Mouse (Mus musculus): ENCODE data around the gene Dupd1. TPM values are rescaled to one million over a fixed set of nuclear protein-coding genes. Genes with fewer than 3 reads are reported as not detected.

Dupd1 gene
- polyA plus RNA-seq, 1 experiment: 6.3 TPM

DNA sequence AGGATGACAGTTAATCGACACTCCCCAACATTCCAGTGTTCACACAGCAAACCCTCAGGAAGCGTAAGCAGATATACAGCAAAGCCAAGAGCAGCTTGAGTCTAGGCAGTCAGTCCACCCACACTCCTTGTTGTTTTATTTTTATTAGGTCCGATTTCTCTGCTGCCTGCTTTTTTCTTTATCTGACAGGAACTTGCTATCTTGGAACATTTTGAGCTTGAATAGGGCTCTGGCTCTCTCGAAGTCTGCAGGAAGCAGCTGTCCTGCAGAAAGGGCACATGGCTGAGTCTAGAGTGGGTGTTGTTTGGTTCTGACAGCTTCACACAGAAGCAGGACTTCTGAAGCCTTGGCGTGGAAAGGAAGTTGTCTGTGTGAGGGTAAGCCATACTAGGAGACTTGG is 11.1 kb downstream of the Dupd1 start:
- no peaks in the 10 kb centered on the region for H3K27me3 ChIP-seq (ENCODE audit: control insufficient read depth, insufficient read depth, low read length)
- H3K36me3 ChIP-seq (ENCODE audit: control insufficient read depth, insufficient read depth, low read length): no peaks in the 10 kb centered on the region
- H3K4me1 ChIP-seq (ENCODE audit: control insufficient read depth, insufficient read depth, low read length): peaks cover 16% of the 10 kb centered on the region
- H3K4me3 ChIP-seq (ENCODE audit: control insufficient read depth, low read depth, low read length): peak overlapping the region; percentile 69
- peak overlapping the region; percentile 75 for H3K27ac ChIP-seq (ENCODE audit: control insufficient read depth, insufficient read depth, low read depth, low read length)
- TF ChIP-seq POLR2A (IDR thresholded peaks at IDR 0.05; ENCODE audit: control insufficient read depth, low read depth, low read length): no peak
- TF ChIP-seq CTCF (IDR thresholded peaks at IDR 0.05; ENCODE audit: control insufficient read depth, insufficient read depth, insufficient replicate concordance, low read depth, low read length): no peak

DNA sequence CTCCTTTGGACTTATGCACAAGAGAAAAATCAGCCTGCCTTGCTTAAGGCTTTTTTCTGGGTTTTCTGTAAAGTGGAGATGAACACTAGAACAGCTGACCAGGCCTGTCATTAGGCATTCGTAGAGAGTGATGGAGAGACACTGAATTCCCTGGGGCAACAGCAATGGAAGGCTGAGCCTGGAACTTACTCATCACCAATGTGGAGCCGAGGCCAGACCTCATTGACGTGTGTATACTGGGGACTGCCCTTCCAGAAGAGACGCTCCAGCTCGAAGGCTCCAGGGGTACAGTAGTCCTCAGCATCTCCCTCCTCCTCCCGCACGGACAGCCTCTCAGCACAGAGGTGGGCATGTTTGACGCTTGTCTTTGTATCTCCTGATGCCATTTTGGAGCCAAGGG is 11.7 kb downstream of the Dupd1 start:
- peak overlapping the region; percentile 67 for H3K27ac ChIP-seq (ENCODE audit: control insufficient read depth, insufficient read depth, low read depth, low read length)
- H3K4me3 ChIP-seq (ENCODE audit: control insufficient read depth, low read depth, low read length): peak overlapping the region; percentile 69
- peaks cover 16% of the 10 kb centered on the region for H3K4me1 ChIP-seq (ENCODE audit: control insufficient read depth, insufficient read depth, low read length)
- H3K27me3 ChIP-seq (ENCODE audit: control insufficient read depth, insufficient read depth, low read length): no peaks in the 10 kb centered on the region
- TF ChIP-seq POLR2A (IDR thresholded peaks at IDR 0.05; ENCODE audit: control insufficient read depth, low read depth, low read length) (no peak), CTCF (IDR thresholded peaks at IDR 0.05; ENCODE audit: control insufficient read depth, insufficient read depth, insufficient replicate concordance, low read depth, low read length) (no peak)
- H3K36me3 ChIP-seq (ENCODE audit: control insufficient read depth, insufficient read depth, low read length): no peaks in the 10 kb centered on the region

DNA sequence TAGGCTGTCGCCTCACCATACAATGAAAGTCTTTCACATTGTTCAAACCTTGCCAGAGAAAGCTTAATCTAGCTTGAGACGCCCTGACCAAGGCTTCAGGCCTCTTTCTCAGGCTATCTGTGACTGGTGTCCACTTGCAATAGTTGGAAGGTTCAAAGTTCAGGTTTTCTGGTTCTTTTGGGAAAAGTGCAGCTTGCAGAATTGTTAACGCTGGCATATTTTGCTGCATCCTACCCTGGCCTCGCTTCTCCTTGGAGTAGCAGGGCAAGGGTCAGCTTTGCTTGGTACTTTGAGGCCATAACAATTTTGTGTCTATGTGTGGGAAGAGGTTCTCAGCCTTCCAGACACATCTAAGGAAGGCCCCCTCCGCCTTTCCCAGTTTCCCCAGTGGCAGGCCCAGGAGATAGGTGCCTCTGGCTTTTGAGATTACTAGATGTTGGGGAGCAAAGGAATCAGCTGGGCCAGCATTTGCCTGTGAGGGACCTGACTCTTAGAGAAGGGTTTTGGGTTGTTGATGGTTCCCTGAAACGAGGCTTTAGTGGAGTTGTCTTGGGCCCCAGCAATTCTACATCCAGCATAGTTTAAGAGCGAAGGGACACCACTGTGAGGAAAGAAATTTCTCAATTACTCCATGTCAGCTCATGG is 18.1 kb downstream of the Dupd1 start:
- Histone ChIP-seq H3K4me3 (ENCODE audit: control insufficient read depth, low read depth, low read length) (no peak overlapping the region), H3K36me3 (ENCODE audit: control insufficient read depth, insufficient read depth, low read length) (no peaks in the 10 kb centered on the region), H3K27me3 (ENCODE audit: control insufficient read depth, insufficient read depth, low read length) (no peaks in the 10 kb centered on the region), H3K4me1 (ENCODE audit: control insufficient read depth, insufficient read depth, low read length) (no peaks in the 10 kb centered on the region; the same call in 1 of the 2 replicates), H3K27ac (ENCODE audit: control insufficient read depth, insufficient read depth, low read depth, low read length) (no peak overlapping the region)
- TF ChIP-seq POLR2A (IDR thresholded peaks at IDR 0.05; ENCODE audit: control insufficient read depth, low read depth, low read length) (no peak), CTCF (IDR thresholded peaks at IDR 0.05; ENCODE audit: control insufficient read depth, insufficient read depth, insufficient replicate concordance, low read depth, low read length) (no peak)

DNA sequence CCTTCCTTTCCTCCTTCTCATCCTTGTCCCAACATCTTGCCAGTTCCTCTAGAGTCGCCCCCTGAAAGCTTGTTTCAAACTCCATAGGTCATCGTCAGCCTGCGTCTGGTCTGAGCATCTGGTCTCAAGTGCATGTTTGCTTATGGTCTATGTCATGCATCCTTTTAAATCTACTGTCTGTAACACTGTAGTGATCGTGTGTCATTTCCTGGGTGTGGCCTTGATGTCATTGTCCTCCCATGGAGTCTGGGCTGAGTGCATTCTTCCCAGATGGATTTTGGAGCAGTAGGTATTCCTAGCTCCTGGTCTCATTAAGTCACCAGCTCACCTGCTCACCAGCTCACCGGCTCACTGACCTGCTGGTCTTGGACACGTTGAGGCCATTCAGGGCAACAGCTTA is 19.4 kb downstream of the Dupd1 start:
- Histone ChIP-seq H3K4me3 (ENCODE audit: control insufficient read depth, low read depth, low read length) (no peak overlapping the region), H3K4me1 (ENCODE audit: control insufficient read depth, insufficient read depth, low read length) (no peaks in the 10 kb centered on the region), H3K36me3 (ENCODE audit: control insufficient read depth, insufficient read depth, low read length) (no peaks in the 10 kb centered on the region), H3K27me3 (ENCODE audit: control insufficient read depth, insufficient read depth, low read length) (no peaks in the 10 kb centered on the region), H3K27ac (ENCODE audit: control insufficient read depth, insufficient read depth, low read depth, low read length) (no peak overlapping the region)
- no peak for TF ChIP-seq POLR2A (IDR thresholded peaks at IDR 0.05; ENCODE audit: control insufficient read depth, low read depth, low read length)
- no peak for TF ChIP-seq CTCF (IDR thresholded peaks at IDR 0.05; ENCODE audit: control insufficient read depth, insufficient read depth, insufficient replicate concordance, low read depth, low read length)

DNA sequence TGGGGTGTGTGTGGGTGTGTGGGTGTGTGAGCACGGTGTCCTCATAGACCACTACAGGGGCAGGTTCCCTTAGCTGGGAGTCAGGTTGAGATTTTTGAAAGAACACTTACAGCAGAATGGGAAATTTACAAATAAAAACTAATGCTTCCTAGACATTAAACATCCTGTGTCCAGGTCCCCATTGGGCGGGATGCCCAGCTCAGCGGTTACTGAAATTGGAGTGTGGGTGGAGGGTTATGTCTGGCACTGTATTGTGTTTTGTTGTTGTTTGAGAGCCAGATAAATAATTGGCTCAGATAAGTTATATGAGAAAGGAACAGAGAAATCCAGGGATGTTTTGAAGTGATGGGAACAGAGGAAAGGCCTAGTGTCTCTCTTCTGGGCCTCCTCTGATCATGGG is 23.3 kb downstream of the Dupd1 start:
- no peak for TF ChIP-seq CTCF (IDR thresholded peaks at IDR 0.05; ENCODE audit: control insufficient read depth, insufficient read depth, insufficient replicate concordance, low read depth, low read length)
- TF ChIP-seq POLR2A (IDR thresholded peaks at IDR 0.05; ENCODE audit: control insufficient read depth, low read depth, low read length): no peak
- H3K36me3 ChIP-seq (ENCODE audit: control insufficient read depth, insufficient read depth, low read length): no peaks in the 10 kb centered on the region
- H3K27ac ChIP-seq (ENCODE audit: control insufficient read depth, insufficient read depth, low read depth, low read length): no peak overlapping the region
- no peaks in the 10 kb centered on the region for H3K27me3 ChIP-seq (ENCODE audit: control insufficient read depth, insufficient read depth, low read length)
- H3K4me1 ChIP-seq (ENCODE audit: control insufficient read depth, insufficient read depth, low read length): peaks cover 8% of the 10 kb centered on the region
- no peak overlapping the region for H3K4me3 ChIP-seq (ENCODE audit: control insufficient read depth, low read depth, low read length)

DNA sequence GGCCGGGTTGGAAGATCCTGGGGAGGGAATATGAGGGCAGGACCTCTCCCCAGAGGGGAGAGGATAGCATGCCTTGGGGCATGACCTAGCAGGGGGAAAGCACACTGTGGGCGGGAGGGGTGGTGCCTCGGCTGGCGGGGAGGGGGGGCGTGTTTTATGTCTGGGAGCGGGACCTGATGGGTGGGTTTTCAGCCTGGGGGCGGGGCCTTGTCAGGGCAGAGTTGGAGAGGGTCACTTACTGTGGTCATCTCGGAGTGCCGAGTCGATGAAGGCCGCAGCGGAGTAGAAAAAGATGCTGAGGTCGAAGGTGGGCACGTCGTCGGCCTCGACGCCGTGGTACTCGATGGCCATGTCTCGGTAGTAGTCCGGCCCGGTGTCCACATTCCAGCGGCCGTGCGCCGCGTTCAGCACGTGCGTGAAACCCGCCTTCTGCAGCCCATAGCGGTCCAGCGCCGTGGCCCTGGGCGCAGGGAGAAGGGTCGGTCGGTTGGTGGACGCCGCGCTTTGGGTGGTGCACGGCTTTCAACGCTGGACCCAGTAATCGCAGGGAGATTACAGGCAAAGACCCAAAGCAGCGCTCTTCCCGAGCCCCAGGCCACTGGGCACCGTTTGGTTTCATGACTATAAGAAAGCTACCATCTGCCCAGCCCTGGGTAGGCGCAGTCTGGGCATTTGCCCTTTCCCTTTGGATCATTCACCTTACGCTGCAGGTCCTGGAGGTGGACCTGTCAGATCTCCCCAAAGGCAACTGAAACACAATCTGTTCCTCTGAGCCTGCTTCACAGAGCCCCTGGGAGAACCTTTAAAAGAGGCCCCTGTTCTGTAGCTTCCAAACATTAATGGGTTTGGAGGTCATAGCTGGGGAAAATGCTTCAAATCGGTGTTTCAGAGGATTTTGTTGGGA is 27.7 kb downstream of the Dupd1 start:
- Histone ChIP-seq H3K4me3 (ENCODE audit: control insufficient read depth, low read depth, low read length) (peak overlapping the region; percentile 74), H3K27me3 (ENCODE audit: control insufficient read depth, insufficient read depth, low read length) (no peaks in the 10 kb centered on the region), H3K27ac (ENCODE audit: control insufficient read depth, insufficient read depth, low read depth, low read length) (no peak overlapping the region), H3K36me3 (ENCODE audit: control insufficient read depth, insufficient read depth, low read length) (no peaks in the 10 kb centered on the region), H3K4me1 (ENCODE audit: control insufficient read depth, insufficient read depth, low read length) (peaks cover 11% of the 10 kb centered on the region)
- TF ChIP-seq CTCF (IDR thresholded peaks at IDR 0.05; ENCODE audit: control insufficient read depth, insufficient read depth, insufficient replicate concordance, low read depth, low read length) (no peak), POLR2A (IDR thresholded peaks at IDR 0.05; ENCODE audit: control insufficient read depth, low read depth, low read length) (no peak)

DNA sequence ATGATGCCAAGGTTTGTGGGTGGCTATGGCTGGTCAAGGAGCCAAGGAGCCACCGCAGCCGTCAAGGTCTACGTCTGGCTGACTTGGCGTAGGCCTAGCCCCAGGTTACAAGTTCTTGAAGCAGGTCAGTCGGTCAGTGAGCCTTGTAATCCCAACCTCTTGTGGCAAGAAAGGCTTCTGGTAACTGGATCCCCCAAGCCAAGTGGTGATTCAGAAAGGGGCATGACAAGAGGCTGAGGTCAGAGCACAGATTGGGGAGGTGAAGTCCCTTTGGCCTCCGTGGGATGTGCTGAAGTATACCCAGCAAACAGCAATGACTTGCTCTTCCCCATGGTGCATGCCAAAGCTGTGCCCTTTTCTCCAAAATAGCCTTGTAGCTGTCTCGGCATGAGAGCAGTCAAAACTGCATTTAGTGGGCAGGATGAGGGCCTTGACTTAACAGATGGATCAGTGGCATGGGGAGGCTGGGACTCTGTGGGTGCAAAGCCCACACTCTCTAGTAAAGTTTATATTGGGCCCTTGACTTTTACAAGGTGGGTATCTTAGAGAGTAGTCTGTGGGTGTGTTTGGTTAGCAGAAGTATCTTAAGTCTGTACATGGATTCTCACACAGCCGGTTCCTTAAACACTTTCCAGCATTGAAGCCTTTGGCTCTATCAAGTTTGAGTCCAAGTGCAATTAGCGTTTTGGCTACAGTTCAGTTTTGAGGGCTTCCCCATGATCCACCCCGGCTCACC is 28.8 kb downstream of the Dupd1 start:
- no peaks in the 10 kb centered on the region for H3K27me3 ChIP-seq (ENCODE audit: control insufficient read depth, insufficient read depth, low read length)
- TF ChIP-seq POLR2A (IDR thresholded peaks at IDR 0.05; ENCODE audit: control insufficient read depth, low read depth, low read length): no peak
- TF ChIP-seq CTCF (IDR thresholded peaks at IDR 0.05; ENCODE audit: control insufficient read depth, insufficient read depth, insufficient replicate concordance, low read depth, low read length): no peak
- no peak overlapping the region for H3K27ac ChIP-seq (ENCODE audit: control insufficient read depth, insufficient read depth, low read depth, low read length)
- H3K4me1 ChIP-seq (ENCODE audit: control insufficient read depth, insufficient read depth, low read length): peaks cover 11% of the 10 kb centered on the region
- peak overlapping the region; percentile 52; the same call in 1 of the 2 replicates for H3K4me3 ChIP-seq (ENCODE audit: control insufficient read depth, low read depth, low read length)
- no peaks in the 10 kb centered on the region for H3K36me3 ChIP-seq (ENCODE audit: control insufficient read depth, insufficient read depth, low read length)

Measured in testis, adult 2 months (tissue).